Mouse (Mus musculus): ENCODE results near the gene Kbtbd8. TPM values are rescaled to one million over a fixed set of nuclear protein-coding genes. Genes with fewer than 3 reads are reported as not detected.

The Kbtbd8 gene
- polyA plus RNA-seq, 1 experiment from 2014 or later, result 4.0 TPM

Other genes with a start within 250 kb of the Kbtbd8 start
- not detected in 2 replicates for gene Gm10234, start 204.9 kb downstream of the Kbtbd8 start, polyA plus RNA-seq (2015; fragmentation: Nextera tagmentation; extraction: Ambion mirVana)